ENCODE assay signal across 21 mouse cellular contexts in the genomic region with DNA sequence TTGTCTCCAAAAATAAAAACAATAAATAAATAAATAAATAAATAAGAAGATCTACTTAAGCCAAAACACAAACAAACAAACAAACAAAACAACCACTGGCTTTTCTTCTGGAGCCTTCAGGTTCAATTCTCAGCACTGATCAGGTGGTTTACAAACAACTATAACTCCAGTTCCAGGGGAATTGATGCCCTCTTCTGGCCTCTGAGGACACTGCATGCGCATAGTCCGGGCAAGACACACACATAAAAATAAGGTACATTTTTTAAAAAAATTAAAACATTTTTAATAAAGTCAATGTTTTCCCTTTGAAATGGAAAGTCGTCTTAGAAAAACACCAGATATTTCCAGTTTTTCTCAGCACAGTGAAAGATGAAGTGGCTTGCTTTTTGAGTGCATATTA. TPM values are rescaled to one million over a fixed set of nuclear protein-coding genes. Genes with fewer than 3 reads are reported as not detected.
DNase-seq lines count a peak whose midpoint lies in the region; ATAC-seq and TF ChIP-seq lines count a peak whose summit lies in the region.
"Had no signal": no experiment of that assay in that cellular context is flagged by ENCODE, and none has a peak within 500 bp of the region (broad histone marks: within the 10 kb centered on the region; RNA-seq: fewer than 3 reads in every experiment).

No protein-coding gene starts in this region.

- H3K4me2 ChIP-seq in intestine, postnatal 0 days (replicated peaks; ENCODE audit: low read depth), result no peak overlapping the region
- H3K4me2 ChIP-seq in intestine, embryonic 16.5 days (ENCODE audit: low read depth, low read length), result no peak overlapping the region
- no peak overlapping the region for H3K4me2 ChIP-seq in midbrain, postnatal 0 days (ENCODE audit: low read depth, low read length, poor library complexity, severe bottlenecking)
- no peak overlapping the region for H3K4me2 ChIP-seq in midbrain, embryonic 11.5 days
- no peak overlapping the region for H3K4me2 ChIP-seq in liver, embryonic 11.5 days
- H3K4me2 ChIP-seq: forebrain, embryonic 13.5 days; heart, embryonic 13.5 days; liver, embryonic 12.5 days; midbrain, embryonic 13.5 days; neural tube, embryonic 15.5 days had no signal

- no peak overlapping the region for H3K27ac ChIP-seq in intestine, postnatal 0 days (ENCODE audit: low read depth, low read length)
- no peak overlapping the region for H3K27ac ChIP-seq in intestine, embryonic 16.5 days (ENCODE audit: low read length)
- H3K27ac ChIP-seq in midbrain, postnatal 0 days (ENCODE audit: low read depth, low read length), result no peak overlapping the region
- H3K27ac ChIP-seq in midbrain, embryonic 11.5 days (ENCODE audit: low read depth, low read length), result no peak overlapping the region
- H3K27ac ChIP-seq in ES-E14 (ENCODE audit: insufficient read depth, low read depth, low read length, poor library complexity, severe bottlenecking), result no peak overlapping the region
- no peak overlapping the region for H3K27ac ChIP-seq in liver, embryonic 11.5 days (ENCODE audit: low read depth, low read length)
- H3K27ac ChIP-seq: forebrain, embryonic 13.5 days; heart, embryonic 13.5 days; liver, embryonic 12.5 days; midbrain, embryonic 13.5 days; neural tube, embryonic 15.5 days had no signal

- H3K27me3 ChIP-seq in intestine, postnatal 0 days (replicated peaks; ENCODE audit: control insufficient read depth, insufficient read depth, low read length), result no peaks in the 10 kb centered on the region
- H3K27me3 ChIP-seq in intestine, embryonic 16.5 days (replicated peaks; ENCODE audit: control insufficient read depth, insufficient read depth, low read length), result no peaks in the 10 kb centered on the region
- H3K27me3 ChIP-seq in midbrain, postnatal 0 days (ENCODE audit: insufficient read depth, low read length), result no peaks in the 10 kb centered on the region
- no peaks in the 10 kb centered on the region for H3K27me3 ChIP-seq in midbrain, embryonic 11.5 days (ENCODE audit: control insufficient read depth, insufficient read depth, low read length)
- H3K27me3 ChIP-seq in liver, embryonic 11.5 days (replicated peaks; ENCODE audit: control insufficient read depth, insufficient read depth, low read length), result no peaks in the 10 kb centered on the region
- H3K27me3 ChIP-seq: forebrain, embryonic 13.5 days; liver, embryonic 12.5 days; midbrain, embryonic 13.5 days; neural tube, embryonic 15.5 days had no signal

- no peak overlapping the region for H3K4me3 ChIP-seq in intestine, postnatal 0 days (ENCODE audit: low read depth, low read length)
- no peak overlapping the region for H3K4me3 ChIP-seq in intestine, embryonic 16.5 days (ENCODE audit: low read length)
- no peak overlapping the region for H3K4me3 ChIP-seq in midbrain, postnatal 0 days (ENCODE audit: low read depth, low read length)
- no peak overlapping the region for H3K4me3 ChIP-seq in midbrain, embryonic 11.5 days (ENCODE audit: low read depth, low read length)
- no peak overlapping the region for H3K4me3 ChIP-seq in ES-E14 (ENCODE audit: insufficient read depth in 1 of 2, low read depth in 1 of 2, low read length in 2 of 2, poor library complexity in 1 of 2, severe bottlenecking in 1 of 2)
- no peak overlapping the region for H3K4me3 ChIP-seq in liver, embryonic 11.5 days (ENCODE audit: low read depth, low read length)
- H3K4me3 ChIP-seq: forebrain, embryonic 13.5 days; heart, embryonic 13.5 days; liver, embryonic 12.5 days; midbrain, embryonic 13.5 days; myocyte; neural tube, embryonic 15.5 days had no signal

- no peak for ATAC-seq in intestine, postnatal 0 days
- no peak for ATAC-seq in intestine, embryonic 16.5 days
- no peak for ATAC-seq in midbrain, postnatal 0 days (ENCODE audit: low FRiP score)
- no peak for ATAC-seq in midbrain, embryonic 11.5 days (ENCODE audit: low FRiP score)
- ATAC-seq in megakaryocyte progenitor cell, adult 5-6 weeks (replicated peaks; ENCODE audit: poor library complexity), result 0 out of 2 replicates have a peak, but pooled peaks have one; percentile 34
- ATAC-seq in liver, embryonic 11.5 days (replicated peaks; ENCODE audit: low FRiP score), result no peak
- ATAC-seq: forebrain, embryonic 13.5 days; liver, embryonic 12.5 days; midbrain, embryonic 13.5 days had no signal

- no peak overlapping the region for H3K9ac ChIP-seq in intestine, postnatal 0 days (ENCODE audit: low read depth, low read length)
- H3K9ac ChIP-seq in intestine, embryonic 16.5 days (ENCODE audit: low read depth, low read length), result no peak overlapping the region
- H3K9ac ChIP-seq in midbrain, postnatal 0 days (replicated peaks; ENCODE audit: low read length, poor library complexity, severe bottlenecking), result no peak overlapping the region
- H3K9ac ChIP-seq in midbrain, embryonic 11.5 days (ENCODE audit: low read length), result no peak overlapping the region
- H3K9ac ChIP-seq in ES-E14 (ENCODE audit: insufficient read depth, low read depth, low read length, poor library complexity, severe bottlenecking), result no peak overlapping the region
- no peak overlapping the region for H3K9ac ChIP-seq in liver, embryonic 11.5 days (ENCODE audit: low read depth, low read length)
- H3K9ac ChIP-seq: forebrain, embryonic 13.5 days; heart, embryonic 13.5 days; liver, embryonic 12.5 days; midbrain, embryonic 13.5 days; neural tube, embryonic 15.5 days had no signal

- DNase-seq in midbrain, postnatal 0 days (ENCODE audit: low spot score), result no peak
- no peak for DNase-seq in midbrain, embryonic 11.5 days (ENCODE audit: low spot score, missing footprints)
- DNase-seq in ES-E14 (ENCODE audit: low read depth, low spot score), result no peak
- DNase-seq in liver, embryonic 11.5 days (ENCODE audit: low spot score), result no peak
- no peak for DNase-seq in frontal cortex, postnatal 25 days (ENCODE audit: low spot score in 2 of 2)
- DNase-seq: adrenal gland, postnatal 36 days; cerebellum, adult 9-11 months; heart, postnatal 4 days; kidney, adult 9 months; left cerebral cortex, postnatal 4 days; lung, postnatal 10 days; right cerebral cortex, postnatal 25 days had no signal

- 0 out of 2 replicates have a peak, but pooled peaks have one; percentile 31 for TF ChIP-seq CTCF in intestine, postnatal 0 days (IDR thresholded peaks at IDR 0.05; ENCODE audit: low read depth)
- TF ChIP-seq CTCF in midbrain, postnatal 0 days (IDR thresholded peaks at IDR 0.05), result peak; percentile 27

- WGBS in intestine, postnatal 0 days, result 89% methylated on average over 3 of the region's 3 CpGs
- WGBS in intestine, embryonic 16.5 days, result 92% methylated on average over 3 of the region's 3 CpGs
- 91% methylated on average over 3 of the region's 3 CpGs for WGBS in midbrain, postnatal 0 days
- 90% methylated on average over 3 of the region's 3 CpGs for WGBS in midbrain, embryonic 11.5 days
- 87% methylated on average over 3 of the region's 3 CpGs for WGBS in liver, embryonic 11.5 days

- no peaks in the 10 kb centered on the region for H3K9me3 ChIP-seq in intestine, postnatal 0 days (ENCODE audit: control insufficient read depth)
- no peaks in the 10 kb centered on the region for H3K9me3 ChIP-seq in intestine, embryonic 16.5 days (ENCODE audit: control insufficient read depth, low read length)
- no peaks in the 10 kb centered on the region for H3K9me3 ChIP-seq in midbrain, postnatal 0 days (ENCODE audit: low read length)
- H3K9me3 ChIP-seq in midbrain, embryonic 11.5 days (ENCODE audit: control insufficient read depth, low read length), result no peaks in the 10 kb centered on the region
- H3K9me3 ChIP-seq in ES-E14 (ENCODE audit: control insufficient read depth, insufficient read depth, low read depth, low read length), result no peaks in the 10 kb centered on the region
- H3K9me3 ChIP-seq in liver, embryonic 11.5 days (ENCODE audit: control insufficient read depth, low read length), result no peaks in the 10 kb centered on the region
- H3K9me3 ChIP-seq: forebrain, embryonic 13.5 days; heart, embryonic 13.5 days; liver, embryonic 12.5 days; midbrain, embryonic 13.5 days; neural tube, embryonic 15.5 days had no signal

- in situ Hi-C loops in ES-E14 (cut with MboI; ENCODE audit: low sequenced_read_pairs in 2 of 2, unreplicated experiment in 2 of 2), result loop anchor here in 1 of 2 experiments (10.0 kb wide), 1 partner anchor 348 kb away; no protein-coding TSS in a partner anchor

- no peaks in the 10 kb centered on the region for H3K36me3 ChIP-seq in intestine, postnatal 0 days (ENCODE audit: control insufficient read depth, insufficient read depth)
- H3K36me3 ChIP-seq in intestine, embryonic 16.5 days (ENCODE audit: control insufficient read depth, insufficient read depth, low read length), result no peaks in the 10 kb centered on the region
- no peaks in the 10 kb centered on the region for H3K36me3 ChIP-seq in midbrain, postnatal 0 days (ENCODE audit: insufficient read depth, low read length)
- no peaks in the 10 kb centered on the region for H3K36me3 ChIP-seq in midbrain, embryonic 11.5 days (ENCODE audit: control insufficient read depth, insufficient read depth, low read length)
- H3K36me3 ChIP-seq in ES-E14 (ENCODE audit: control insufficient read depth, insufficient read depth, low read length, poor library complexity, severe bottlenecking), result no peaks in the 10 kb centered on the region
- no peaks in the 10 kb centered on the region for H3K36me3 ChIP-seq in liver, embryonic 11.5 days (ENCODE audit: control insufficient read depth, insufficient read depth, low read length)
- H3K36me3 ChIP-seq: heart, embryonic 13.5 days; liver, embryonic 12.5 days; midbrain, embryonic 13.5 days; neural tube, embryonic 15.5 days had no signal

- H3K4me1 ChIP-seq in intestine, postnatal 0 days (replicated peaks; ENCODE audit: control insufficient read depth, insufficient read depth, low read length), result no peaks in the 10 kb centered on the region
- H3K4me1 ChIP-seq in intestine, embryonic 16.5 days (ENCODE audit: control insufficient read depth, insufficient read depth, low read length), result no peaks in the 10 kb centered on the region
- no peaks in the 10 kb centered on the region for H3K4me1 ChIP-seq in midbrain, postnatal 0 days (ENCODE audit: insufficient read depth, low read length)
- no peaks in the 10 kb centered on the region for H3K4me1 ChIP-seq in midbrain, embryonic 11.5 days (ENCODE audit: control insufficient read depth, insufficient read depth, low read length)
- H3K4me1 ChIP-seq in ES-E14 (ENCODE audit: control insufficient read depth in 2 of 2, insufficient read depth in 2 of 2, low read length in 2 of 2, poor library complexity in 1 of 2), result no peaks in the 10 kb centered on the region
- H3K4me1 ChIP-seq in liver, embryonic 11.5 days (replicated peaks; ENCODE audit: control insufficient read depth, insufficient read depth, low read length), result no peaks in the 10 kb centered on the region
- H3K4me1 ChIP-seq: forebrain, embryonic 13.5 days; heart, embryonic 13.5 days; liver, embryonic 12.5 days; midbrain, embryonic 13.5 days; neural tube, embryonic 15.5 days had no signal

RNA-seq across cellular contexts. Expression of a gene that starts 33.4 kb away (rescaled TPM):
- polyA plus RNA-seq in intestine, postnatal 0 days (2015; fragmentation: Nextera tagmentation; extraction: Ambion mirVana), result 0.21 and 0.22 TPM in 2 replicates
- polyA plus RNA-seq in intestine, embryonic 16.5 days (2015; fragmentation: Nextera tagmentation; extraction: Ambion mirVana), result 0.10 and 0.13 TPM in 2 replicates
- 0.49 and 0.61 TPM in 2 replicates for total RNA-seq in midbrain, postnatal 0 days (2014; rRNA removed)
- 0.29 and 0.41 TPM in 2 replicates for polyA plus RNA-seq in midbrain, postnatal 0 days (2015; fragmentation: Nextera tagmentation; extraction: Ambion mirVana)
- not detected in 2 replicates for polyA plus RNA-seq in midbrain, embryonic 11.5 days (2014; fragmentation: Nextera tagmentation; extraction: Ambion mirVana)
- not detected in 2 replicates for total RNA-seq in ES-E14 (2012; rRNA removed)
- total RNA-seq in megakaryocyte progenitor cell, adult 5-6 weeks (2015), result not detected in 2 replicates
- 0.46 TPM in 1 of 2 replicates, not detected in the other for total RNA-seq in megakaryocyte progenitor cell, adult 5-6 weeks (2017)
- polyA plus RNA-seq in liver, embryonic 11.5 days (2014; fragmentation: Nextera tagmentation; extraction: Ambion mirVana), result 0.14 TPM in 1 of 2 replicates, not detected in the other
- polyA plus RNA-seq: forebrain, embryonic 13.5 days; midbrain, embryonic 13.5 days had no signal

RNA-seq across cellular contexts. Expression of a gene that starts 45.7 kb away (rescaled TPM):
- polyA plus RNA-seq in intestine, postnatal 0 days (2015; fragmentation: Nextera tagmentation; extraction: Ambion mirVana), result 2.0 and 2.5 TPM in 2 replicates
- polyA plus RNA-seq in intestine, embryonic 16.5 days (2015; fragmentation: Nextera tagmentation; extraction: Ambion mirVana), result 5.2 and 5.5 TPM in 2 replicates
- total RNA-seq in midbrain, postnatal 0 days (2014; rRNA removed), result 5.7 and 5.9 TPM in 2 replicates
- polyA plus RNA-seq in midbrain, postnatal 0 days (2015; fragmentation: Nextera tagmentation; extraction: Ambion mirVana), result 0.75 and 0.85 TPM in 2 replicates
- 1.7 and 2.2 TPM in 2 replicates for polyA plus RNA-seq in midbrain, embryonic 11.5 days (2014; fragmentation: Nextera tagmentation; extraction: Ambion mirVana)
- 0.05 and 0.22 TPM in 2 replicates for total RNA-seq in ES-E14 (2012; rRNA removed)
- total RNA-seq in megakaryocyte progenitor cell, adult 5-6 weeks (2015), result 0.02 TPM in 1 of 2 replicates, not detected in the other
- total RNA-seq in megakaryocyte progenitor cell, adult 5-6 weeks (2017), result not detected in 2 replicates
- polyA plus RNA-seq in liver, embryonic 11.5 days (2014; fragmentation: Nextera tagmentation; extraction: Ambion mirVana), result 1.3 and 1.6 TPM in 2 replicates
